Mouse (Mus musculus) embryonic fibroblast, embryonic 13.5 days (primary cell): ENCODE data around the gene Eif3i.

Source experiments
- CTCF ChIP-seq: IDR thresholded peaks from 2 replicates; pipeline ENCODE4 v1.5.1; 2011; ENCODE audit warnings: mild to moderate bottlenecking, control low read depth, low read length, moderate library complexity, borderline replicate concordance; ENCODE audit not compliant: insufficient read depth
- POLR2A ChIP-seq: IDR thresholded peaks from 2 replicates; pipeline ENCODE4 v1.6.1; 2011; ENCODE audit warnings: low read depth, mild to moderate bottlenecking, control low read depth, low read length, moderate library complexity

DNA sequence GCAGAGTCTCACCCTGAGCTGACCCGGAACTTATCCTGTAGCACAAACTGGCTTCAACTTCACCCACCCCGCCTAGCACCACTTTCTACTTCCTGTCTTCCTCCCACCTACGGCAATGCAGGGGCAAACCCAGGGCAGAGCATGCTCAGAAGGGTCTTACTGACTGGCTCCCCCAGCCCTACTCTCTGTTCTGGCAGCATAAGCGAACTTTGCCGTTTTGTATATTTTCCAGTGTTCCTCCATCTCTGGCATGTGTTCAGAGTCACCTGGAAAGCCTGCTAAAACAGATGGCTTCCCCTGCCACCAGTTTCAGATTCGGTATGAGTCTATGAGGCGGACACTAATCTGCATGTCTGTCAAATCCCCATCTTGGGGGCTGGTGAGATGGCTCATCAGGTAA, 20.1 kb downstream of the Eif3i start:
- TF ChIP-seq CTCF (no peak), POLR2A (no peak)
